Mouse (Mus musculus) limb, embryonic 15.5 days (tissue): ENCODE measurements around the gene Lasp1. TPM values are rescaled to one million over a fixed set of nuclear protein-coding genes. Genes with fewer than 3 reads are reported as not detected.
A peak's percentile ranks its signal among the peaks of the same experiment; 100 is the strongest.

Experiments used
- ATAC-seq: fragments of 200-750 bp; cut with Nextera tagmentation; 2 replicates; pipeline ENCODE4 v1.8.0; 2017; ENCODE audit warnings: low read depth, moderate TSS enrichment; ENCODE audit not compliant: insufficient number of reproducible peaks, low FRiP score, low TSS enrichment
- H3K27ac ChIP-seq: fragments of 300-500 bp; sonication (generic); 2 replicates; pipeline ENCODE4 v1.5.1; 2015; ENCODE audit warnings: moderate library complexity, mild to moderate bottlenecking, inconsistent platforms
- H3K27me3 ChIP-seq: fragments of 300-500 bp; sonication (generic); 2 replicates; pipeline ENCODE4 v1.6.1; 2015; ENCODE audit warnings: inconsistent platforms
- H3K36me3 ChIP-seq: fragments of 300-500 bp; sonication (generic); 2 replicates; pipeline ENCODE4 v1.6.1; 2015; ENCODE audit warnings: inconsistent platforms
- H3K4me1 ChIP-seq: fragments of 300-500 bp; sonication (generic); 2 replicates; pipeline ENCODE4 v1.6.1; 2015; ENCODE audit warnings: inconsistent platforms
- H3K4me2 ChIP-seq: fragments of 300-500 bp; sonication (generic); 2 replicates; pipeline ENCODE4 v1.6.1; 2015; ENCODE audit warnings: mild to moderate bottlenecking, inconsistent platforms
- H3K4me3 ChIP-seq: fragments of 300-500 bp; sonication (generic); 2 replicates; pipeline ENCODE4 v1.5.1; 2015; ENCODE audit warnings: mild to moderate bottlenecking, inconsistent platforms
- H3K9ac ChIP-seq: fragments of 300-500 bp; sonication (generic); 2 replicates; pipeline ENCODE4 v1.6.1; 2015; ENCODE audit warnings: inconsistent platforms
- H3K9me3 ChIP-seq: fragments of 300-500 bp; sonication (generic); 2 replicates; pipeline ENCODE4 v1.6.1; 2016; ENCODE audit warnings: inconsistent platforms
- WGBS: fragments of 180-500 bp; shearing (Covaris S2); methylation state at CpG from one replicate; pipeline ENCODE4 v1.1.7; 2015; 5-methylcytosine and 5-hydroxymethylcytosine counted together
- polyA plus RNA-seq: library from polyadenylated mRNA; unstranded; fragments of >200 nt; fragmentation: Nextera tagmentation; extraction: Ambion mirVana; gene quantifications from 2 replicates; pipeline ENCODE4 v1.2.1, GENCODE M21; 2015

Lasp1 gene
- polyA plus RNA-seq, 1 experiment from 2014 or later = 131 TPM

GRCm38 (mm10) chr11:97837641-97838149 lies 38.9 kb downstream of the Lasp1 start:
- no peaks in the 10 kb centered on the region for H3K9me3 ChIP-seq
- H3K4me1 ChIP-seq = peaks cover 17% of the 10 kb centered on the region
- no peak overlapping the region for H3K9ac ChIP-seq
- ATAC-seq = no peak
- peaks cover 55% of the 10 kb centered on the region for H3K36me3 ChIP-seq
- H3K4me3 ChIP-seq = no peak overlapping the region
- no peak overlapping the region for H3K27ac ChIP-seq
- H3K27me3 ChIP-seq = no peaks in the 10 kb centered on the region
- H3K4me2 ChIP-seq = no peak overlapping the region
- WGBS = 78% methylated on average over 7 of the region's 7 CpGs

GRCm38 (mm10) chr11:97838779-97839440 lies 40.1 kb downstream of the Lasp1 start:
- H3K9ac ChIP-seq = no peak overlapping the region
- 39% methylated on average over 10 of the region's 10 CpGs for WGBS

GRCm38 (mm10) chr11:97839441-97840134 lies 40.8 kb downstream of the Lasp1 start:
- Histone ChIP-seq H3K27ac (peak overlapping the region; percentile 22), H3K27me3 (no peaks in the 10 kb centered on the region), H3K4me2 (no peak overlapping the region), H3K9ac (no peak overlapping the region), H3K4me3 (no peak overlapping the region), H3K9me3 (no peaks in the 10 kb centered on the region), H3K36me3 (peaks cover 37% of the 10 kb centered on the region), H3K4me1 (peaks cover 17% of the 10 kb centered on the region)
- 51% methylated on average over 11 of the region's 11 CpGs for WGBS
- ATAC-seq = no peak

More at GRCm38 (mm10) chr11:97838779-97839440, 40.1 kb downstream of the Lasp1 start:
- H3K4me1 ChIP-seq = peaks cover 17% of the 10 kb centered on the region
- peaks cover 44% of the 10 kb centered on the region for H3K36me3 ChIP-seq
- H3K9me3 ChIP-seq = no peaks in the 10 kb centered on the region
- no peaks in the 10 kb centered on the region for H3K27me3 ChIP-seq
- no peak overlapping the region for H3K4me3 ChIP-seq
- no peak overlapping the region for H3K4me2 ChIP-seq
- ATAC-seq = no peak
- peak overlapping the region; percentile 22 for H3K27ac ChIP-seq

GRCm38 (mm10) chr11:97840135-97840490 lies 41.3 kb downstream of the Lasp1 start:
- no peak overlapping the region for H3K9ac ChIP-seq
- peak overlapping the region; percentile 46; the same call in 1 of the 2 replicates for H3K4me3 ChIP-seq
- 60% methylated on average over 2 of the region's 2 CpGs for WGBS
- peak overlapping the region; percentile 88 for H3K27ac ChIP-seq
- no peaks in the 10 kb centered on the region for H3K9me3 ChIP-seq
- peaks cover 32% of the 10 kb centered on the region for H3K36me3 ChIP-seq
- no peaks in the 10 kb centered on the region for H3K27me3 ChIP-seq
- H3K4me2 ChIP-seq = peak overlapping the region; percentile 60; the same call in 1 of the 2 replicates
- peaks cover 17% of the 10 kb centered on the region for H3K4me1 ChIP-seq
- ATAC-seq = no peak

- H3K27me3 ChIP-seq = no peaks in the 10 kb centered on the region
- peak within 1 kb of the TSS; percentile 42; the same call in 1 of the 2 replicates for H3K9ac ChIP-seq
- H3K4me1 ChIP-seq = peaks cover 17% of the 10 kb centered on the region
- peak; percentile 31; the same call in 1 of the 2 replicates for ATAC-seq
- H3K27ac ChIP-seq = peak within 1 kb of the TSS; percentile 88
- WGBS = 1% methylated on average over 6 of the region's 6 CpGs
- peak within 1 kb of the TSS; percentile 60 for H3K4me2 ChIP-seq
- H3K4me3 ChIP-seq = peak within 1 kb of the TSS; percentile 46
- H3K9me3 ChIP-seq = no peaks in the 10 kb centered on the region
- peaks cover 28% of the 10 kb centered on the region for H3K36me3 ChIP-seq
Observed at GRCm38 (mm10) chr11:97840539-97840954, 41.7 kb downstream of the Lasp1 start, which contains the start of gene B230217C12Rik. TSS of gene B230217C12Rik (plus strand) at chr11:97840780.

- Histone ChIP-seq H3K9me3 (no peaks in the 10 kb centered on the region), H3K9ac (peak overlapping the region; percentile 42; the same call in 1 of the 2 replicates), H3K36me3 (peaks cover 22% of the 10 kb centered on the region), H3K27me3 (no peaks in the 10 kb centered on the region), H3K4me3 (peak overlapping the region; percentile 46), H3K4me2 (peak overlapping the region; percentile 60), H3K27ac (peak overlapping the region; percentile 88), H3K4me1 (peaks cover 17% of the 10 kb centered on the region)
- WGBS = 2% methylated on average over 22 of the region's 22 CpGs
- peak; percentile 82 for ATAC-seq
Observed at GRCm38 (mm10) chr11:97840991-97841661, 42.3 kb downstream of the Lasp1 start.

- Histone ChIP-seq H3K27ac (0 out of 2 replicates have a peak overlapping the region, but pooled peaks have one; percentile 5), H3K27me3 (no peaks in the 10 kb centered on the region), H3K4me2 (0 out of 2 replicates have a peak overlapping the region, but pooled peaks have one; percentile 60), H3K36me3 (peaks cover 14% of the 10 kb centered on the region), H3K4me1 (peaks cover 17% of the 10 kb centered on the region), H3K9ac (no peak overlapping the region), H3K4me3 (no peak overlapping the region), H3K9me3 (no peaks in the 10 kb centered on the region)
- WGBS = 53% methylated on average over 4 of the region's 4 CpGs
- ATAC-seq = no peak
Observed at GRCm38 (mm10) chr11:97842001-97842400, 43.2 kb downstream of the Lasp1 start.

GRCm38 (mm10) chr11:97850367-97850766 lies 51.6 kb downstream of the Lasp1 start:
- Histone ChIP-seq H3K4me3 (no peak overlapping the region), H3K4me2 (no peak overlapping the region), H3K27ac (no peak overlapping the region), H3K4me1 (no peaks in the 10 kb centered on the region), H3K9ac (no peak overlapping the region), H3K27me3 (no peaks in the 10 kb centered on the region), H3K9me3 (no peaks in the 10 kb centered on the region), H3K36me3 (no peaks in the 10 kb centered on the region)
- ATAC-seq = no peak
- WGBS = 58% methylated on average over 6 of the region's 6 CpGs

GRCm38 (mm10) chr11:97851601-97852000 lies 52.8 kb downstream of the Lasp1 start:
- Histone ChIP-seq H3K27ac (no peak overlapping the region), H3K4me1 (no peaks in the 10 kb centered on the region), H3K4me3 (no peak overlapping the region), H3K4me2 (no peak overlapping the region), H3K9me3 (no peaks in the 10 kb centered on the region), H3K36me3 (no peaks in the 10 kb centered on the region), H3K9ac (no peak overlapping the region), H3K27me3 (no peaks in the 10 kb centered on the region)
- WGBS = 91% methylated on average over 2 of the region's 2 CpGs
- ATAC-seq = no peak

GRCm38 (mm10) chr11:97855473-97855872 lies 56.7 kb downstream of the Lasp1 start:
- Histone ChIP-seq H3K4me2 (no peak overlapping the region), H3K27me3 (no peaks in the 10 kb centered on the region), H3K9me3 (no peaks in the 10 kb centered on the region), H3K4me3 (no peak overlapping the region), H3K27ac (no peak overlapping the region), H3K9ac (no peak overlapping the region), H3K4me1 (no peaks in the 10 kb centered on the region), H3K36me3 (no peaks in the 10 kb centered on the region)
- no peak for ATAC-seq
- 88% methylated on average over 2 of the region's 2 CpGs for WGBS

GRCm38 (mm10) chr11:97862148-97862547 lies 63.3 kb downstream of the Lasp1 start:
- H3K9ac ChIP-seq = no peak overlapping the region
- no peak overlapping the region for H3K4me2 ChIP-seq
- no peaks in the 10 kb centered on the region for H3K4me1 ChIP-seq
- no peaks in the 10 kb centered on the region for H3K36me3 ChIP-seq
- H3K27me3 ChIP-seq = no peaks in the 10 kb centered on the region
- no peak overlapping the region for H3K4me3 ChIP-seq
- H3K9me3 ChIP-seq = no peaks in the 10 kb centered on the region
- WGBS = 51% methylated on average over 2 of the region's 2 CpGs
- no peak overlapping the region for H3K27ac ChIP-seq
- ATAC-seq = no peak
